Mouse (Mus musculus): ENCODE data around the gene Glod4.

GRCm38 (mm10) chr11:76130859-76131258 is 112.7 kb downstream of the Glod4 start:
- TF ChIP-seq CTCF (IDR thresholded peaks at IDR 0.05; ENCODE audit: borderline replicate concordance, insufficient read depth, low read length) (no peak), POLR2A (IDR thresholded peaks at IDR 0.05; ENCODE audit: low read depth, low read length) (no peak)
